Mouse (Mus musculus): Measurements from ENCODE around the gene Daam1. TPM values are rescaled to one million over a fixed set of nuclear protein-coding genes. Genes with fewer than 3 reads are reported as not detected.

Gene Daam1
- polyA plus RNA-seq, 1 experiment from 2014 or later, result 26.5 TPM

DNA sequence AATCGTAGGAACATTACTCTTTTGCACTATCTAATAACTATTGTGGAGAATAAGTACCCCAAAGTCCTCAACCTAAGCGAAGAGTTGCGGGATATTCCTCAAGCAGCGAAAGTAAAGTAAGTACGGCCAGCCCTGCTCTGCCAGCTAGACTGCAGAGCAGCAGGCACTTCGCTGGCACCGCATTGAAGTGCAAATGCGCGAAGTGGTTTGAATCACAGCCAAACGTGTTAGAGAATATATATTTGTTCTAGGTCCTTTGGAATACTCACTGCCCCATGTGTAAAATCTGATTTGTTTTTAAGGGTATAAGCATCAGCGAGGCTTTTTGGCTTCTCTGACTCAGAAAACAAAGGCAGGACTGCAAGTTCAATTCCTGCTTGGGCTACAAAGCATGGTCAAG, 149.9 kb downstream of the Daam1 start:
- H3K27ac ChIP-seq (replicated peaks), result no peak overlapping the region
- peaks cover 7% of the 10 kb centered on the region for H3K4me1 ChIP-seq (replicated peaks)
- no peaks in the 10 kb centered on the region for H3K9me3 ChIP-seq
- H3K27me3 ChIP-seq, result no peaks in the 10 kb centered on the region
- 72% methylated on average over 11 of the region's 11 CpGs for WGBS
- H3K4me3 ChIP-seq, result no peak overlapping the region
- H3K4me2 ChIP-seq, result no peak overlapping the region
- no peak for ATAC-seq (ENCODE audit: low FRiP score, low read depth)
- H3K36me3 ChIP-seq, result peaks cover 53% of the 10 kb centered on the region
- no peak overlapping the region for H3K9ac ChIP-seq

DNA sequence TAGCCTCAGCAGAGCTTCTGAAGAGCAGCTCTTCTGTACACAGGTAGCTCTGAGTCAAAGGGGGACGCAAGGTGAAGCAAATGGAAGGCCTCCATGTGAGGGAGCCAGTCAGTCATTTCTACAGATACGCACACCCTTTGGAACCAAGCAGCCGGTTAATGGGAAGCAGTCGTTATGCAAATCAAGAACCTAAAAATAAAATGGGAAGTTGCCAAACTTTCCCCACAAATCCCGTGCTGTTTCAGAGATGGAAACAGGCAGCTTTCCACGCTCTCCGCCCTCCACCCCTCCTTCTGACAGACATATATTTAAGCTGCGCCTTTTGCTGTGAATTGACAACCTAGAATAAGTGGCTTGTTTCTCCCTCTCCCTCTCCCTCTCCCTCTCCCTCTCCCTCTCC, 150.4 kb downstream of the Daam1 start:
- H3K27me3 ChIP-seq, result no peaks in the 10 kb centered on the region
- H3K9me3 ChIP-seq, result no peaks in the 10 kb centered on the region
- peaks cover 2% of the 10 kb centered on the region for H3K4me1 ChIP-seq (replicated peaks)
- H3K4me3 ChIP-seq, result no peak overlapping the region
- no peak overlapping the region for H3K4me2 ChIP-seq
- peaks cover 54% of the 10 kb centered on the region for H3K36me3 ChIP-seq
- no peak for ATAC-seq (ENCODE audit: low FRiP score, low read depth)
- 62% methylated on average over 8 of the region's 8 CpGs for WGBS
- no peak overlapping the region for H3K27ac ChIP-seq (replicated peaks)
- no peak overlapping the region for H3K9ac ChIP-seq

DNA sequence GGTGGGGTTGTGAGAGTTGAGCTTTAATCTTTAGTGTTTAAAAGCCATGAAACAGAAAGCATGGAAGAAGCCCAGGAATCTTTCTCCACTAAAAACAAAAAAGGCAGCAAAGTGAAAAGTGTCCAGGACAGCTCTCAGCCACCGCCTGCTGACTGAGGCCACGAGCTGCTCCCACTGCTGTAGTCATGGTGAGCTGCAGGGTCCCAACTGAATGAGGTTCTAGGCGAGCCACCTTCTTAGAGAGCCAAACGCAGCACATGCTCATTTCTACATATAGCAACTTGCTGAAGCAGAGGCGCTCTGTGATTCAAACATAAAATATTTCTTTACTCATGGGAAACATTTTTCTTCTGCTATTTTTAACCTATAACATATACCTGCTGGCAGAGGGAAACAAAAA, 150.9 kb downstream of the Daam1 start:
- H3K27ac ChIP-seq (replicated peaks), result no peak overlapping the region
- H3K4me2 ChIP-seq, result no peak overlapping the region
- no peak overlapping the region for H3K4me3 ChIP-seq
- no peak for ATAC-seq (ENCODE audit: low FRiP score, low read depth)
- no peaks in the 10 kb centered on the region; the same call in 1 of the 2 replicates for H3K4me1 ChIP-seq (replicated peaks)
- no peaks in the 10 kb centered on the region for H3K9me3 ChIP-seq
- H3K9ac ChIP-seq, result no peak overlapping the region
- WGBS, result 64% methylated on average over 5 of the region's 5 CpGs
- peaks cover 56% of the 10 kb centered on the region for H3K36me3 ChIP-seq
- H3K27me3 ChIP-seq, result no peaks in the 10 kb centered on the region

DNA sequence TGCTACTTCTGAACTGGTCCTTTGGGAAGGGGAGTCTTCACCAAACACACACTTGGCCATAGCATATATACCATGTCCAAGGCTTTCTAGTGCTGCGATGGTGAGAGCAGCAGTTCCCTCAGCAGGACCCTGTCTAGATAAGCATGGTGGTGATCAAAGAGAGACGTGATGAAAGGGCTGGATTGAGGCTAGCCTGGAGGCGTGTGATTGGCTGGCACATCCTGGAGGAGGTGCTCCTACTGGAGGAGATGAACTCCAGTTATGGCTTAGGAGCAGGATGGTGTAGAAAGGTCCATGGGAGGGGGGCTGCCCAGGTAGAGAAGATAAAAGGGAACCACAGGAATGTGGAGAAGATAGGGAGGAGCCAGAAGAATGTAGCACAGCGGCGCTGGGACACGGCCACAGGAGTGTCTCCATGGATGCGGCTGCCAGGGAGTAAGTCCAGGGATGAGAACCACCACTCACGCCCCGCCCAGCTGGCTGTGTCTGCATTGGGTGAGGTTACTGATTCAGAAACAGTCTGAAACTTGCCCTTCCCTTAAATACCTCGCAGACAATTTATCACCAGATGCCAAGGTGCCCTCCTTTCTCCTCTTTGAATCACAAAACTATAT, 152.3 kb downstream of the Daam1 start:
- H3K36me3 ChIP-seq, result peaks cover 54% of the 10 kb centered on the region

DNA sequence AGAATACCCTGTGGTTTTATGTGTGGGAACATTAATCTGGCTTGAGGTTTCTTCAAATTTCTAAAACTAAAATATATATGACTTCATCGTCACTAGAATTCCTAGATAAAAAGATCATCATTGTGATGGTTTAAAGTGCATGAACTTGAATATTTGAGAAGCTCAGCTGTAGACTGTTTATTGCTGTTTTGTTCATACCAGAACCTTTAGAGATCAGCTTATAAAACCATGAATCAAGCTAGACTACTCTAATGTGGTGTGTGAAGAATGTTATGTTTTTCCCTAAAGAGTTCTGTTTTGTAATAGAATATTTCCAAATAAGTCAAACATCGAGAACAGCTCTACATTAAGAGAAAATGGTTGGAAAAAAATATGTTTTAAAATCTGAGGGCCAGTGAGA, 156.3 kb downstream of the Daam1 start:
- 89% methylated on average over 2 of the region's 2 CpGs for WGBS
- Histone ChIP-seq H3K9me3 (no peaks in the 10 kb centered on the region), H3K4me3 (no peak overlapping the region), H3K27me3 (no peaks in the 10 kb centered on the region), H3K4me2 (no peak overlapping the region), H3K27ac (replicated peaks) (no peak overlapping the region), H3K4me1 (replicated peaks) (no peaks in the 10 kb centered on the region), H3K9ac (no peak overlapping the region), H3K36me3 (peaks cover 70% of the 10 kb centered on the region)
- ATAC-seq (ENCODE audit: low FRiP score, low read depth), result no peak

More for the DNA sequence above, 152.3 kb downstream of the Daam1 start:
- no peak for ATAC-seq (ENCODE audit: low FRiP score, low read depth)
- Histone ChIP-seq H3K27ac (replicated peaks) (no peak overlapping the region), H3K9me3 (no peaks in the 10 kb centered on the region), H3K4me1 (replicated peaks) (no peaks in the 10 kb centered on the region), H3K4me3 (no peak overlapping the region), H3K27me3 (no peaks in the 10 kb centered on the region), H3K4me2 (no peak overlapping the region), H3K9ac (no peak overlapping the region)
- WGBS, result 88% methylated on average over 10 of the region's 10 CpGs

DNA sequence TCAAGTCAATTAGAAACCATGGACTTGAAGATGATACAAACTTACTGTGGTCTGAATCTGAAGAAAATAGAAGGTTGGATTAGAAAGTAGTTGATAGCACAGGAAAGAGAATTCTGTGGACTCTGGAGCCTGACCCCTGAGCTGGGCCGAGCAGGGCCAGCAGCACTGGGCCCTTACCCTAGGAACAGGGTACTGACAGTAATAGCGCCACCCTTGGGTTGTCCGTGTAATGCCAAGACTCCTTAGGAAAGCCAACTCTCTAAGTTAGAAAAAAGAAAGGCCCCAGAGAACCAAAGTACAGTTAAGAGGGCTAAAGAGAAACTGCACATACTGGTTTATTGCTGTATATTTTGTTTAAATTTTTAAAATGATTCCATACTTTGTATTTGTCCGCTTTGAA, 157.0 kb downstream of the Daam1 start:
- Histone ChIP-seq H3K4me2 (no peak overlapping the region), H3K36me3 (peaks cover 72% of the 10 kb centered on the region), H3K9me3 (no peaks in the 10 kb centered on the region), H3K27ac (replicated peaks) (no peak overlapping the region), H3K27me3 (no peaks in the 10 kb centered on the region), H3K4me3 (no peak overlapping the region), H3K4me1 (replicated peaks) (no peaks in the 10 kb centered on the region), H3K9ac (no peak overlapping the region)
- 95% methylated on average over 4 of the region's 4 CpGs for WGBS
- ATAC-seq (ENCODE audit: low FRiP score, low read depth), result no peak

DNA sequence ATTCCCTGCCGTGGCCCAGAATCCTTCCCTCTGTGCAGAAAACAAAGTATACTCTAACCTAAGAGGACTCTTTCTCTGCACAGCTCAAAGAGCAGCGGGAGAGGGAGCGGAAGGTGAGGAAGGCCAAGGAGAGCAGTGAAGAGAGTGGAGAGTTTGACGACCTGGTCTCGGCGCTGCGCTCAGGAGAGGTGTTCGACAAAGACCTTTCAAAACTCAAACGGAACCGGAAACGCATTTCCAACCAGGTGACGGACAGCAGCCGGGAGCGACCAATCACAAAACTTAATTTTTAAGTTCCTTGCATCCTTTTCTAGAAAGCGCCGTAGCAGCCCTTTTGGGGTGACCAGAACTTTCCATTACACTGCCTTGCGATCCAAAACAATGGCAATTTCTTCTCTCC, 158.7 kb downstream of the Daam1 start:
- peaks cover 69% of the 10 kb centered on the region for H3K36me3 ChIP-seq
- no peak overlapping the region for H3K9ac ChIP-seq
- H3K27me3 ChIP-seq, result no peaks in the 10 kb centered on the region
- ATAC-seq (ENCODE audit: low FRiP score, low read depth), result no peak
- H3K27ac ChIP-seq (replicated peaks), result no peak overlapping the region
- 98% methylated on average over 17 of the region's 17 CpGs for WGBS
- no peak overlapping the region for H3K4me3 ChIP-seq
- no peak overlapping the region for H3K4me2 ChIP-seq
- H3K9me3 ChIP-seq, result no peaks in the 10 kb centered on the region
- no peaks in the 10 kb centered on the region for H3K4me1 ChIP-seq (replicated peaks)

DNA sequence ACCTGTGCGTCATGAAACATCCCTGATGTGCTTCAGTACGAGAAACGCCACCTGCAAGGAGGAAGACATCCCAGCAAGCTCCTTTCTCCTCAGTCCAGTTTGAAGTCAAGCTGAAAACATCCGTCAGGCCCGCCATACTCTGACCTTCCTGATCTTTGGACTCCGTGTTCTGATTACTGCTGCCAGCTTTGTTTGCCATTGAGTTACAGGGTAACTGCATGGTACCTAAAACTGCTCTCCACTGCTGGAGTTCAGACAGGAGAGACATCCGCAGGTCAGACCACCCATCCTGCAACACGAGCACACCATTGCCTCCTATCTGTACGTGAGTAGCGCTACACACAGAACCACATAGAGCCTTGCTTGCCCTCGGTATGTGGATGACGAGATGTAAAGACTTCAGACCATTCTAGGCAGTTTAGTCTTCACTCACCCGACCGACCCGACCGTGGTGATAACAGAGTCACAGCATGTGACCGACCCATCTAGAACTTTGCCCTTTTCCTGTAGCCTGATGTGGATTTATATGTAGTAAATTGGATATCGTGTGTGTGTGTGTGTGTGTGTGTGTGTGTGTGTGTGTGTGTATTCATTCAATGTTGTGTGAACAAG, 161.8 kb downstream of the Daam1 start:
- Histone ChIP-seq H3K9ac (no peak overlapping the region), H3K27ac (replicated peaks) (no peak overlapping the region), H3K27me3 (no peaks in the 10 kb centered on the region), H3K9me3 (no peaks in the 10 kb centered on the region), H3K4me1 (replicated peaks) (no peaks in the 10 kb centered on the region), H3K4me3 (no peak overlapping the region), H3K4me2 (no peak overlapping the region), H3K36me3 (peaks cover 46% of the 10 kb centered on the region)
- ATAC-seq (ENCODE audit: low FRiP score, low read depth), result no peak
- 93% methylated on average over 18 of the region's 18 CpGs for WGBS

DNA sequence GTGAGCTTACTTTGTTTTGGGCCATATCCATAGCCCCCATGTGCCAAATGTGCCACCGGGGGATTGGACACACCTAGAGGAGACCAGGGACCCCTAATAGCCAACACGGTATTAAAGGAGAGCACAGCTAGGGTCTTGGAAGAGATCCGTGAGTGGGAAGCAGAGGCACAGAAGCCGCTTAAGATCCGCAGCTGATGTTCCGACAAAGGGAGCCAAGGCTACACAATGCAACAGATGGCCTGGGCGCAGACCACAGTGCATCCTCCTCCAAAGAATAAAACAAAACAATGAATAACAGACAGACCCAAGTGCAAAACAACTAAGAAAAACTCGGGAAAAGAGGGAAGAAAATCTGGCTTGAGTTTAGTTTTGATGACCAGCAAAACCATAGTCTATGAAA, 165.0 kb downstream of the Daam1 start:
- Histone ChIP-seq H3K4me1 (replicated peaks) (no peaks in the 10 kb centered on the region), H3K4me2 (no peak overlapping the region), H3K27ac (replicated peaks) (no peak overlapping the region), H3K9ac (no peak overlapping the region), H3K27me3 (no peaks in the 10 kb centered on the region), H3K4me3 (no peak overlapping the region), H3K9me3 (no peaks in the 10 kb centered on the region), H3K36me3 (peaks cover 17% of the 10 kb centered on the region)
- WGBS, result 56% methylated on average over 8 of the region's 8 CpGs
- ATAC-seq (ENCODE audit: low FRiP score, low read depth), result no peak

DNA sequence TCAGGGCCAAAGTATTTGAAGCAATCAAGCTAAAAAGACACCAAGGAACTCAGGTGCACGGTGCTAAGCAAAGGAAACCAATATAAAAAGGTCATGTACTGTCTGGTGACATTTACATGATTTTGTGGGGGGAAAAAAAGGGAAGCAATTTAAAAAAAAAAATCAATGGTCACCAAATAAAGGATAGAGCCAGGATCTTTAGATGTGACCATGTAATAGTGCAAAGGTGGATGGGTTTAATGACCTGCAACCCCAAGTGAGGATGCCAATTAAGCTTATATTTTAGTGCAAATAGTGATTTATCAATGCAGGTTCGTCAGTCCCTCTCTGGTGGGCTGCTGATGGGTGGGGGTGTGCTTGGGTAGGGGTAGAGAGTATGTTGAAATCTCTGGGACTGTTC, 166.0 kb downstream of the Daam1 start:
- no peak overlapping the region for H3K4me3 ChIP-seq
- WGBS, result 81% methylated on average over 2 of the region's 2 CpGs
- ATAC-seq (ENCODE audit: low FRiP score, low read depth), result no peak
- H3K4me1 ChIP-seq (replicated peaks), result no peaks in the 10 kb centered on the region
- no peaks in the 10 kb centered on the region for H3K9me3 ChIP-seq
- H3K27me3 ChIP-seq, result no peaks in the 10 kb centered on the region
- peaks cover 12% of the 10 kb centered on the region for H3K36me3 ChIP-seq
- no peak overlapping the region for H3K9ac ChIP-seq
- no peak overlapping the region for H3K4me2 ChIP-seq
- H3K27ac ChIP-seq (replicated peaks), result no peak overlapping the region

DNA sequence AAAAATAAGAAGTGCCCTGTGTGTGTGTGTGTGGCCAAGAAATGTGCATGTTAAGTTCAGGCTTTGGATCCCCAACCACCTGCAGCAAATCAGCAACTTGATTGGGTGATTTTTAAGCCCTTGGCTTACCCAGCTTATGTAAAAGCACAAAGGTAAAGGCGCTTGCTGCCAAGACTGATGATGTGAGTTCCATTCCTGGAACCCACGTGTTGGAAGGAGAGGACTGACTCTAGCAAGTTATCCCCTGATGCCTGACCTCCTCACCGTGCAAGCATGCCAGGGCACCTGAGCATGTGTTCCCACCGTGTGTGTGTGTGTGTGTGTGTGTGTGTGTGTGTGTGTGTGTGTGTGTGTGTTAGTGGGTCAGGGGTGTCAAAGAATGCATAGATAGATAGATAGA, 166.5 kb downstream of the Daam1 start:
- no peak overlapping the region for H3K4me2 ChIP-seq
- H3K9ac ChIP-seq, result no peak overlapping the region
- WGBS, result 82% methylated on average over 4 of the region's 4 CpGs
- H3K36me3 ChIP-seq, result peaks cover 10% of the 10 kb centered on the region
- H3K27ac ChIP-seq (replicated peaks), result no peak overlapping the region
- no peak overlapping the region for H3K4me3 ChIP-seq
- no peaks in the 10 kb centered on the region for H3K9me3 ChIP-seq
- H3K27me3 ChIP-seq, result no peaks in the 10 kb centered on the region
- no peak for ATAC-seq (ENCODE audit: low FRiP score, low read depth)
- no peaks in the 10 kb centered on the region for H3K4me1 ChIP-seq (replicated peaks)

DNA sequence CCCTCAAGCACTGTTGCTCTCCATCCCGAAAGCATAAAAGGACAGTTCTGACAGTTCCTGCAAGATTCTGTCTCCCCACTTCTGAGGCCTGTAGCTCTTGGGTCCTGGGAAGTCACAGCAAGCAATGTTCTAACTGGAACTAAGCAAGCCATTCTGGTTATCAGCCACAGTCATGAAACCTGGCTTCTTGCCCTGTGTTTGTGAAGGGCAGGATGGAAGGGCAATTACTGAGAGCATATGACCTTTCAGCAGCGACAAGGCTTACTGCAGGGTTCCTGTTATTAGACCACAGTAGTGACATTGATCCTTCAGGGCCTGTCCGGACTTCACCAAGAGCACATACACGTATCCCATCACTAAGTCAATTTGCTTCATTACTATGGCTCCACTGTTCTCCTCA, 167.8 kb downstream of the Daam1 start:
- H3K27ac ChIP-seq (replicated peaks), result no peak overlapping the region
- H3K9me3 ChIP-seq, result no peaks in the 10 kb centered on the region
- no peaks in the 10 kb centered on the region; the same call in 1 of the 2 replicates for H3K36me3 ChIP-seq
- H3K4me2 ChIP-seq, result no peak overlapping the region
- no peak overlapping the region for H3K9ac ChIP-seq
- no peaks in the 10 kb centered on the region for H3K4me1 ChIP-seq (replicated peaks)
- no peak for ATAC-seq (ENCODE audit: low FRiP score, low read depth)
- H3K4me3 ChIP-seq, result no peak overlapping the region
- WGBS, result 71% methylated on average over 4 of the region's 4 CpGs
- H3K27me3 ChIP-seq, result no peaks in the 10 kb centered on the region

DNA sequence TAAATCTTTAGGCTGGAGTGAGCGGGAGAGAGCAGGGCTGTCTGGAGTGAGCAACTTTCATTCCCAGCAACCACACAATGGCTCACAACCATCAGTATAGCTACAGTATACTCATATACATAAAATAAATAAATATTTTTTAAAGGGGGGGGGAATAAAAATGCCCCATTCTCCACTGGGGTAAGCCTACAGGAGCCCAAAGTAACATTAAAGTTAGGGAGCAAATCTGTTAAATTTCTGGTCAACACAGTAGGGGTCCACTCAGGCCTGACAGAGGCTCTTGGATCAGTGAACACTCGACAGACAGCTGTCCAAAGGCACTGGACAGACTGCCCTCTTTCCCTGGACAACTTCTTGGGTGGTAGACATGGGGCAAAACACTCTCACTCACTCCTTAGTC, 168.8 kb downstream of the Daam1 start:
- no peak for ATAC-seq (ENCODE audit: low FRiP score, low read depth)
- no peaks in the 10 kb centered on the region for H3K9me3 ChIP-seq
- H3K4me2 ChIP-seq, result no peak overlapping the region
- 82% methylated on average over 2 of the region's 2 CpGs for WGBS
- no peak overlapping the region for H3K9ac ChIP-seq
- no peaks in the 10 kb centered on the region for H3K36me3 ChIP-seq
- H3K27me3 ChIP-seq, result no peaks in the 10 kb centered on the region
- no peak overlapping the region for H3K4me3 ChIP-seq
- no peak overlapping the region for H3K27ac ChIP-seq (replicated peaks)
- no peaks in the 10 kb centered on the region for H3K4me1 ChIP-seq (replicated peaks)

Data from hindbrain, embryonic 15.5 days (tissue).